Mouse (Mus musculus) bone marrow, adult 2 months (tissue): ENCODE measurements at regions not wholly inside any gene's neighbourhood (a gene's known extent, or its start where the extent isn't known, plus 50 kb on each side); places are given as distances from the start of the nearest gene placed in this dataset.

Experiments used
- CTCF ChIP-seq: fragments of 200-500 bp; IDR thresholded peaks from 2 replicates; pipeline ENCODE4 v1.5.1; 2011; ENCODE audit warnings: low read length, control low read depth; ENCODE audit not compliant: control insufficient read depth, insufficient read depth
- POLR2A ChIP-seq: fragments of 200-500 bp; IDR thresholded peaks from 2 replicates; pipeline ENCODE4 v1.6.1; 2011; ENCODE audit warnings: low read depth, mild to moderate bottlenecking, control low read depth, low read length, borderline replicate concordance; ENCODE audit not compliant: control insufficient read depth

DNA sequence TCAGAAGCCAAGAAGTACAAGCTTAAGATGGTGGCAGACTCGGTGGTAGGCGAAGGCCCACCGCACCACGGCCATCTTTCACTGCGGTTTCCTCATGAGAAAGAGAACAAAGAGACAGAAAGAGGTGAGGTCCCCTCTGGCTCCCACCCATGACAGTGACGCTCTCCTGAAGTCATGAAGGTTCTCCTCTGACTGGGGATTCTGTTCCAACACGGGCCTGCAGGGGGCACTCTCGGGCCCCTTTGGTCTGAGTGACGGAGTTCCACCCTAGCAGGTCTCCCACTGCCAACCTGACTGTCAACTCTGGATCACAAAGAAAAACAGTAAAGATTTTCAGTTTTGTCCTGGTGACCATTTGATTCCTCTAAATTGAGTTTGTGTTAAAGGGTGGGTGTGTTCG, 182.9 kb upstream of the Ipo5 start:
- TF ChIP-seq CTCF (no peak), POLR2A (no peak)
